ENCODE assay signal across 18 mouse cellular contexts in the genomic region with DNA sequence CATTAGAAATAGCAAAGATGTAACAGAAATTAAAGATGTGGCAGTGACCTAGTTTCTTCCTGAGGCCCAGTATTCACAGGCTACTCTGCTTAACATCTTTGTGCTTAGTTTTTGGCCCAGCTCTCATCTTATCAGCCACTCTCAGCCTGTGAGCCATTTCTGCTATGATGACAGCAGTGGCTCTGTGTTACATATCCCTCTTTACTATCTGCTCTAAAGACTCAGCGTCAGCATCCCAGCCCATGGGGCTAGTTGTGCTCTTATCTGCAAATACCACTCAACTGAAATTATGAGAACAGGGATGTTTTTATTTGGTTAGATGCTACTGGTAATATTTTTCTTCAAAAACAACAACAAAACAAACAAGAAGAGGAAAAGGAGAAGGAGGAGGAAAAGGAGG.
DNase-seq lines count a peak whose midpoint lies in the region; ATAC-seq and TF ChIP-seq lines count a peak whose summit lies in the region.
"Had no signal": no experiment of that assay in that cellular context is flagged by ENCODE, and none has a peak within 500 bp of the region (broad histone marks: within the 10 kb centered on the region; RNA-seq: fewer than 3 reads in every experiment).

No protein-coding gene starts in this region.

- peak; percentile 84 for ATAC-seq in heart, embryonic 16.5 days (replicated peaks; ENCODE audit: extremely low read depth, insufficient read depth, low FRiP score)
- peak; percentile 75; the same call in 1 of the 2 replicates for ATAC-seq in stomach, embryonic 14.5 days (ENCODE audit: insufficient number of reproducible peaks, insufficient read depth, low FRiP score, low read depth)
- ATAC-seq in stomach, postnatal 0 days (ENCODE audit: low FRiP score, low TSS enrichment) = no peak
- peak; percentile 100 for ATAC-seq in liver, embryonic 16.5 days (ENCODE audit: low read depth)
- ATAC-seq: forebrain, embryonic 13.5 days had no signal

- peaks cover 3% of the 10 kb centered on the region; the same call in 1 of the 2 replicates for H3K4me1 ChIP-seq in heart, embryonic 16.5 days (ENCODE audit: control insufficient read depth, insufficient read depth, low read length)
- H3K4me1 ChIP-seq in stomach, embryonic 14.5 days (ENCODE audit: control insufficient read depth, insufficient read depth, low read length) = no peaks in the 10 kb centered on the region
- H3K4me1 ChIP-seq in stomach, postnatal 0 days (replicated peaks; ENCODE audit: control insufficient read depth, insufficient read depth) = no peaks in the 10 kb centered on the region
- no peaks in the 10 kb centered on the region for H3K4me1 ChIP-seq in liver, embryonic 16.5 days (ENCODE audit: control insufficient read depth, low read depth, low read length)
- no peaks in the 10 kb centered on the region for H3K4me1 ChIP-seq in hindbrain, embryonic 10.5 days (replicated peaks)
- H3K4me1 ChIP-seq: forebrain, embryonic 13.5 days; limb, embryonic 15.5 days; neural tube, embryonic 13.5 days had no signal

- 26% methylated on average over 1 of the region's 1 CpGs for WGBS in heart, embryonic 16.5 days
- WGBS in stomach, embryonic 14.5 days = 70% methylated on average over 1 of the region's 1 CpGs
- 81% methylated on average over 1 of the region's 1 CpGs for WGBS in stomach, postnatal 0 days
- WGBS in liver, embryonic 16.5 days (ENCODE audit: insufficient replicate concordance) = 33% methylated on average over 1 of the region's 1 CpGs
- 84% methylated on average over 1 of the region's 1 CpGs for WGBS in hindbrain, embryonic 10.5 days

- no peaks in the 10 kb centered on the region for H3K9me3 ChIP-seq in heart, embryonic 16.5 days (replicated peaks; ENCODE audit: control insufficient read depth, low read length)
- no peaks in the 10 kb centered on the region for H3K9me3 ChIP-seq in stomach, embryonic 14.5 days (ENCODE audit: control insufficient read depth, low read depth, low read length)
- no peaks in the 10 kb centered on the region for H3K9me3 ChIP-seq in stomach, postnatal 0 days (ENCODE audit: control insufficient read depth, low read length)
- H3K9me3 ChIP-seq in liver, embryonic 16.5 days (replicated peaks; ENCODE audit: control insufficient read depth, low read length) = no peaks in the 10 kb centered on the region; the same call in 1 of the 2 replicates
- no peaks in the 10 kb centered on the region for H3K9me3 ChIP-seq in hindbrain, embryonic 10.5 days
- H3K9me3 ChIP-seq: forebrain, embryonic 13.5 days; limb, embryonic 15.5 days; neural tube, embryonic 13.5 days had no signal

- no peaks in the 10 kb centered on the region for H3K36me3 ChIP-seq in heart, embryonic 16.5 days (ENCODE audit: control insufficient read depth, insufficient read depth)
- H3K36me3 ChIP-seq in stomach, embryonic 14.5 days (ENCODE audit: control insufficient read depth, insufficient read depth, low read length) = no peaks in the 10 kb centered on the region
- H3K36me3 ChIP-seq in stomach, postnatal 0 days (ENCODE audit: control insufficient read depth, insufficient read depth, low read length) = no peaks in the 10 kb centered on the region
- no peaks in the 10 kb centered on the region for H3K36me3 ChIP-seq in liver, embryonic 16.5 days (ENCODE audit: control insufficient read depth, insufficient read depth)
- no peaks in the 10 kb centered on the region for H3K36me3 ChIP-seq in hindbrain, embryonic 10.5 days
- H3K36me3 ChIP-seq: limb, embryonic 15.5 days; neural tube, embryonic 13.5 days had no signal

- no peak overlapping the region for H3K9ac ChIP-seq in heart, embryonic 16.5 days (ENCODE audit: low read length)
- H3K9ac ChIP-seq in stomach, embryonic 14.5 days (replicated peaks; ENCODE audit: low read depth, low read length) = no peak overlapping the region
- no peak overlapping the region for H3K9ac ChIP-seq in stomach, postnatal 0 days (ENCODE audit: low read length)
- H3K9ac ChIP-seq in liver, embryonic 16.5 days (ENCODE audit: low read depth, low read length) = no peak overlapping the region
- H3K9ac ChIP-seq: forebrain, embryonic 13.5 days; limb, embryonic 15.5 days; neural tube, embryonic 13.5 days had no signal

- no peak for DNase-seq in heart, adult 9 months (ENCODE audit: low spot score in 2 of 2)
- no peak for DNase-seq in stomach, postnatal 0 days (ENCODE audit: low spot score)
- no peak for DNase-seq in c-Kit-positive CD71-positive TER-119-positive erythroid progenitor cells, embryonic 14.5 days (ENCODE audit: low spot score)
- DNase-seq in hindbrain, embryonic 10.5 days (ENCODE audit: low spot score) = no peak
- DNase-seq: adrenal gland, postnatal 36 days; B cell, adult 2 months; cerebellum, postnatal 10 days; embryo, embryonic 11 days; gastrocnemius, postnatal 25 days; lung, postnatal 10 days; right cerebral cortex, postnatal 25 days; thymus, adult 18-20 months had no signal

- TF ChIP-seq CTCF in stomach, postnatal 0 days (IDR thresholded peaks at IDR 0.05; ENCODE audit: low read depth) = no peak

- no peak for TF ChIP-seq EP300 in stomach, postnatal 0 days (optimal IDR thresholded peaks at IDR 0.05)

- no peak overlapping the region for H3K27ac ChIP-seq in heart, embryonic 16.5 days (ENCODE audit: low read length)
- no peak overlapping the region for H3K27ac ChIP-seq in stomach, embryonic 14.5 days (ENCODE audit: low read length)
- no peak overlapping the region for H3K27ac ChIP-seq in stomach, postnatal 0 days (replicated peaks)
- peak overlapping the region; percentile 85 for H3K27ac ChIP-seq in liver, embryonic 16.5 days (ENCODE audit: low read length)
- H3K27ac ChIP-seq in hindbrain, embryonic 10.5 days = no peak overlapping the region
- H3K27ac ChIP-seq: forebrain, embryonic 13.5 days; limb, embryonic 15.5 days; neural tube, embryonic 13.5 days had no signal

- H3K4me2 ChIP-seq in heart, embryonic 16.5 days (ENCODE audit: low read depth, low read length) = no peak overlapping the region
- no peak overlapping the region for H3K4me2 ChIP-seq in stomach, embryonic 14.5 days (replicated peaks; ENCODE audit: low read depth, low read length)
- no peak overlapping the region for H3K4me2 ChIP-seq in stomach, postnatal 0 days (replicated peaks; ENCODE audit: low read depth)
- 0 out of 2 replicates have a peak overlapping the region, but pooled peaks have one; percentile 8 for H3K4me2 ChIP-seq in liver, embryonic 16.5 days (ENCODE audit: low read depth, low read length)
- H3K4me2 ChIP-seq: forebrain, embryonic 13.5 days; limb, embryonic 15.5 days; neural tube, embryonic 13.5 days had no signal

- H3K4me3 ChIP-seq in heart, embryonic 16.5 days (ENCODE audit: low read length) = no peak overlapping the region
- H3K4me3 ChIP-seq in stomach, embryonic 14.5 days (ENCODE audit: low read depth, low read length) = no peak overlapping the region
- no peak overlapping the region for H3K4me3 ChIP-seq in stomach, postnatal 0 days (ENCODE audit: low read depth, low read length)
- no peak overlapping the region for H3K4me3 ChIP-seq in liver, embryonic 16.5 days (ENCODE audit: low read depth, low read length)
- no peak overlapping the region for H3K4me3 ChIP-seq in hindbrain, embryonic 10.5 days
- H3K4me3 ChIP-seq: forebrain, embryonic 13.5 days; limb, embryonic 15.5 days; neural tube, embryonic 13.5 days had no signal

- H3K27me3 ChIP-seq in heart, embryonic 16.5 days (ENCODE audit: control insufficient read depth, insufficient read depth, low read length) = no peaks in the 10 kb centered on the region
- no peaks in the 10 kb centered on the region for H3K27me3 ChIP-seq in stomach, embryonic 14.5 days (ENCODE audit: control insufficient read depth, insufficient read depth, low read length)
- no peaks in the 10 kb centered on the region for H3K27me3 ChIP-seq in stomach, postnatal 0 days (ENCODE audit: control insufficient read depth, insufficient read depth, low read length)
- no peaks in the 10 kb centered on the region for H3K27me3 ChIP-seq in liver, embryonic 16.5 days (ENCODE audit: control insufficient read depth, insufficient read depth, low read depth, low read length)
- no peaks in the 10 kb centered on the region for H3K27me3 ChIP-seq in hindbrain, embryonic 10.5 days (ENCODE audit: insufficient read depth, poor library complexity, severe bottlenecking)
- H3K27me3 ChIP-seq: forebrain, embryonic 13.5 days; limb, embryonic 15.5 days; neural tube, embryonic 13.5 days had no signal
